Mouse (Mus musculus): ENCODE results near the gene Rasgrp4. TPM values are rescaled to one million over a fixed set of nuclear protein-coding genes. Genes with fewer than 3 reads are reported as not detected.
"Not testable (repeated sequence)": the region's sequence is repeated elsewhere in the genome, so short reads cannot be mapped to it uniquely, and the experiment has no call there.

Gene Rasgrp4
- polyA plus RNA-seq, 1 experiment from 2014 or later, result 0.83 TPM

GRCm38 (mm10) chr7:29139237-29139636 lies 4.6 kb downstream of the Rasgrp4 start:
- H3K27ac ChIP-seq (ENCODE audit: low read length); H3K4me3 ChIP-seq (ENCODE audit: low read depth, low read length); H3K9ac ChIP-seq (ENCODE audit: low read depth, low read length); ATAC-seq; H3K9me3 ChIP-seq (replicated peaks; ENCODE audit: control insufficient read depth, low read length, poor library complexity, severe bottlenecking); H3K4me2 ChIP-seq (ENCODE audit: low read length); H3K4me1 ChIP-seq (ENCODE audit: control insufficient read depth, insufficient read depth, low read length); H3K36me3 ChIP-seq (ENCODE audit: control insufficient read depth, insufficient read depth, low read length); H3K27me3 ChIP-seq (ENCODE audit: control insufficient read depth, insufficient read depth, low read depth, low read length): not testable (repeated sequence)
- WGBS, result 92% methylated on average over 3 of the region's 4 CpGs

GRCm38 (mm10) chr7:29141416-29141815 lies 6.8 kb downstream of the Rasgrp4 start:
- Histone ChIP-seq H3K4me1 (ENCODE audit: control insufficient read depth, insufficient read depth, low read length) (no peaks in the 10 kb centered on the region), H3K27me3 (ENCODE audit: control insufficient read depth, insufficient read depth, low read depth, low read length) (no peaks in the 10 kb centered on the region), H3K4me2 (ENCODE audit: low read length) (no peak overlapping the region), H3K36me3 (ENCODE audit: control insufficient read depth, insufficient read depth, low read length) (no peaks in the 10 kb centered on the region), H3K9ac (ENCODE audit: low read depth, low read length) (no peak overlapping the region), H3K4me3 (ENCODE audit: low read depth, low read length) (no peak overlapping the region), H3K27ac (ENCODE audit: low read length) (no peak overlapping the region), H3K9me3 (replicated peaks; ENCODE audit: control insufficient read depth, low read length, poor library complexity, severe bottlenecking) (no peaks in the 10 kb centered on the region)
- no peak for ATAC-seq
- WGBS, result 88% methylated on average over 8 of the region's 8 CpGs

GRCm38 (mm10) chr7:29144006-29144405 lies 9.4 kb downstream of the Rasgrp4 start:
- Histone ChIP-seq H3K27ac (ENCODE audit: low read length) (no peak overlapping the region), H3K4me1 (ENCODE audit: control insufficient read depth, insufficient read depth, low read length) (no peaks in the 10 kb centered on the region), H3K36me3 (ENCODE audit: control insufficient read depth, insufficient read depth, low read length) (no peaks in the 10 kb centered on the region), H3K27me3 (ENCODE audit: control insufficient read depth, insufficient read depth, low read depth, low read length) (no peaks in the 10 kb centered on the region), H3K9me3 (replicated peaks; ENCODE audit: control insufficient read depth, low read length, poor library complexity, severe bottlenecking) (no peaks in the 10 kb centered on the region), H3K9ac (ENCODE audit: low read depth, low read length) (no peak overlapping the region), H3K4me3 (ENCODE audit: low read depth, low read length) (no peak overlapping the region), H3K4me2 (ENCODE audit: low read length) (no peak overlapping the region)
- ATAC-seq, result no peak
- WGBS, result 90% methylated on average over 4 of the region's 4 CpGs

- 87% methylated on average over 7 of the region's 7 CpGs for WGBS
- no peak overlapping the region for H3K27ac ChIP-seq (ENCODE audit: low read length)
- no peaks in the 10 kb centered on the region for H3K9me3 ChIP-seq (replicated peaks; ENCODE audit: control insufficient read depth, low read length, poor library complexity, severe bottlenecking)
- H3K4me2 ChIP-seq (ENCODE audit: low read length), result no peak overlapping the region
- no peak for ATAC-seq
- H3K4me1 ChIP-seq (ENCODE audit: control insufficient read depth, insufficient read depth, low read length), result no peaks in the 10 kb centered on the region
- no peaks in the 10 kb centered on the region for H3K27me3 ChIP-seq (ENCODE audit: control insufficient read depth, insufficient read depth, low read depth, low read length)
- H3K36me3 ChIP-seq (ENCODE audit: control insufficient read depth, insufficient read depth, low read length), result no peaks in the 10 kb centered on the region
- no peak overlapping the region for H3K9ac ChIP-seq (ENCODE audit: low read depth, low read length)
- H3K4me3 ChIP-seq (ENCODE audit: low read depth, low read length), result no peak overlapping the region
These were observed 12.1 kb downstream of the Rasgrp4 start for GRCm38 (mm10) chr7:29146625-29147367.

GRCm38 (mm10) chr7:29148771-29149170 lies 14.1 kb downstream of the Rasgrp4 start:
- no peaks in the 10 kb centered on the region for H3K27me3 ChIP-seq (ENCODE audit: control insufficient read depth, insufficient read depth, low read depth, low read length)
- H3K9me3 ChIP-seq (replicated peaks; ENCODE audit: control insufficient read depth, low read length, poor library complexity, severe bottlenecking), result no peaks in the 10 kb centered on the region
- H3K4me2 ChIP-seq (ENCODE audit: low read length), result no peak overlapping the region
- H3K36me3 ChIP-seq (ENCODE audit: control insufficient read depth, insufficient read depth, low read length), result no peaks in the 10 kb centered on the region
- H3K27ac ChIP-seq (ENCODE audit: low read length), result no peak overlapping the region
- no peak for ATAC-seq
- no peaks in the 10 kb centered on the region for H3K4me1 ChIP-seq (ENCODE audit: control insufficient read depth, insufficient read depth, low read length)
- no peak overlapping the region for H3K9ac ChIP-seq (ENCODE audit: low read depth, low read length)
- H3K4me3 ChIP-seq (ENCODE audit: low read depth, low read length), result no peak overlapping the region
- WGBS, result 90% methylated on average over 15 of the region's 15 CpGs

- Histone ChIP-seq H3K27ac (ENCODE audit: low read length) (no peak overlapping the region), H3K9me3 (replicated peaks; ENCODE audit: control insufficient read depth, low read length, poor library complexity, severe bottlenecking) (no peaks in the 10 kb centered on the region), H3K4me1 (ENCODE audit: control insufficient read depth, insufficient read depth, low read length) (peaks cover 6% of the 10 kb centered on the region), H3K4me3 (ENCODE audit: low read depth, low read length) (no peak overlapping the region), H3K9ac (ENCODE audit: low read depth, low read length) (no peak overlapping the region), H3K36me3 (ENCODE audit: control insufficient read depth, insufficient read depth, low read length) (no peaks in the 10 kb centered on the region), H3K4me2 (ENCODE audit: low read length) (no peak overlapping the region), H3K27me3 (ENCODE audit: control insufficient read depth, insufficient read depth, low read depth, low read length) (no peaks in the 10 kb centered on the region)
- WGBS, result 63% methylated on average over 10 of the region's 10 CpGs
- no peak for ATAC-seq
These were observed 16.8 kb downstream of the Rasgrp4 start for GRCm38 (mm10) chr7:29151486-29151885.

- no peak overlapping the region for H3K4me3 ChIP-seq (ENCODE audit: low read depth, low read length)
- ATAC-seq, result no peak
- H3K27me3 ChIP-seq (ENCODE audit: control insufficient read depth, insufficient read depth, low read depth, low read length), result peaks cover 4% of the 10 kb centered on the region
- no peaks in the 10 kb centered on the region for H3K36me3 ChIP-seq (ENCODE audit: control insufficient read depth, insufficient read depth, low read length)
- H3K4me1 ChIP-seq (ENCODE audit: control insufficient read depth, insufficient read depth, low read length), result peaks cover 8% of the 10 kb centered on the region
- 95% methylated on average over 14 of the region's 14 CpGs for WGBS
- no peak overlapping the region for H3K4me2 ChIP-seq (ENCODE audit: low read length)
- no peaks in the 10 kb centered on the region for H3K9me3 ChIP-seq (replicated peaks; ENCODE audit: control insufficient read depth, low read length, poor library complexity, severe bottlenecking)
- no peak overlapping the region for H3K9ac ChIP-seq (ENCODE audit: low read depth, low read length)
- no peak overlapping the region for H3K27ac ChIP-seq (ENCODE audit: low read length)
These were observed 19.5 kb downstream of the Rasgrp4 start for GRCm38 (mm10) chr7:29154018-29154720.

GRCm38 (mm10) chr7:29155196-29155837 lies 20.7 kb downstream of the Rasgrp4 start:
- H3K4me2 ChIP-seq (ENCODE audit: low read length), result peak overlapping the region; percentile 92
- no peaks in the 10 kb centered on the region for H3K36me3 ChIP-seq (ENCODE audit: control insufficient read depth, insufficient read depth, low read length)
- 8% methylated on average over 35 of the region's 37 CpGs for WGBS
- H3K4me1 ChIP-seq (ENCODE audit: control insufficient read depth, insufficient read depth, low read length), result peaks cover 8% of the 10 kb centered on the region
- H3K4me3 ChIP-seq (ENCODE audit: low read depth, low read length), result peak overlapping the region; percentile 81
- H3K9ac ChIP-seq (ENCODE audit: low read depth, low read length), result peak overlapping the region; percentile 78
- H3K27me3 ChIP-seq (ENCODE audit: control insufficient read depth, insufficient read depth, low read depth, low read length), result peaks cover 4% of the 10 kb centered on the region
- no peaks in the 10 kb centered on the region for H3K9me3 ChIP-seq (replicated peaks; ENCODE audit: control insufficient read depth, low read length, poor library complexity, severe bottlenecking)
- ATAC-seq, result peak; percentile 92
- H3K27ac ChIP-seq (ENCODE audit: low read length), result peak overlapping the region; percentile 91
